Mouse (Mus musculus) spleen, postnatal 0 days (tissue): ENCODE results near the gene Hoxd4. TPM values are rescaled to one million over a fixed set of nuclear protein-coding genes. Genes with fewer than 3 reads are reported as not detected.

Source experiments
- microRNA counts: library from miRNA; unstranded; fragments of <30 nt; microRNA quantifications from one replicate; lab custom pipeline; 2015
- polyA plus RNA-seq: library from polyadenylated mRNA; unstranded; fragments of >200 nt; fragmentation: Nextera tagmentation; extraction: Ambion mirVana; gene quantifications from 2 replicates; pipeline ENCODE4 v1.2.1, GENCODE M21; 2015

Hoxd4 gene
- 0.08 and 0.28 TPM in 2 replicates for polyA plus RNA-seq

DNA sequence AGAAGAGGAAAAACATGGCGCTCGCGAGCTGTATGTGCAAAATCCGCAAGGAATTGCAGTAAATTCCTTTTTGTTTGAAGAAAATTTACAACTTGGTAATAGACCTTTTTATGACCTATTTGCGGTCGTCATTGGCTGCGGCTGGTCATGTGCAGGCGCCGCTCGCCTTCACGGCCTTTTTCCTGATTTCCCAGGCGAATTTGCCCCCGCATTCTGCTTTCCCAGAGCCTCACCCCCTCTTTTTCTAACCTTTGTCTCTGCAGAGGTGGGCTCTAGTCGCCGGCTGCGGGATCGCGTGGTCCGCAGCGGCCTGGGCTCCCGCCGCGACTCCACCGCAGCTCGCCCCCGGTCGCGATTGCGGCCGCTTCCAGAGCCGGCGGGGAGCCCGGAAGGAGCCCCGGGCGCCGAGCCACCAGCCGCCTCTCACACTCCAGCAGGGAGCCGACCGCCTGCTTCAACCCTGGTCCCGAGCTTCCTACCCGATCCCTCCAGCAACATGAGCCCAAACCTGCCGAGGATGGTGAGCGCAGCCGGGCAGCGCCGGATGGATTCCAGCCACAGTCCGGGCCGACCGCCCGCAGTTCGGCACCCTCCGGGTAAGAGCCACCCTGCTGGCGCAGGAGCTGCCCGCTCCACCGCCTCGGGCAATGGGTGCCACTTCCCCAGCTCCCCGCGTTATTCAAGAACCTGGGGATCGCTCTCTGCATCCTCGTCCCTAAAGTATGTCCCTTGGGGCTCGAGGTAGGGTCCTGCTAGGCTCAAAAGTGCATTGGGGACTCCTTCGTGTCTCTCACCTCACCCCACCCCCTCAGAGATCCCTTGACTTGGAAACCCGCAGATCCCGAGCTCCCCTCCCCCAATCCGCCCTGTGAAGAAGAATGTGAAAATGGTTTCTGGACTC lies at the start of gene Hoxd4, which contains the start of gene Hoxd3:
Gene Hoxd4, plus strand, starts transcription at position 209 of the 901 bp plus-strand sequence.
Gene Hoxd3, plus strand, starts transcription at position 207 of the 901 bp plus-strand sequence.

DNA sequence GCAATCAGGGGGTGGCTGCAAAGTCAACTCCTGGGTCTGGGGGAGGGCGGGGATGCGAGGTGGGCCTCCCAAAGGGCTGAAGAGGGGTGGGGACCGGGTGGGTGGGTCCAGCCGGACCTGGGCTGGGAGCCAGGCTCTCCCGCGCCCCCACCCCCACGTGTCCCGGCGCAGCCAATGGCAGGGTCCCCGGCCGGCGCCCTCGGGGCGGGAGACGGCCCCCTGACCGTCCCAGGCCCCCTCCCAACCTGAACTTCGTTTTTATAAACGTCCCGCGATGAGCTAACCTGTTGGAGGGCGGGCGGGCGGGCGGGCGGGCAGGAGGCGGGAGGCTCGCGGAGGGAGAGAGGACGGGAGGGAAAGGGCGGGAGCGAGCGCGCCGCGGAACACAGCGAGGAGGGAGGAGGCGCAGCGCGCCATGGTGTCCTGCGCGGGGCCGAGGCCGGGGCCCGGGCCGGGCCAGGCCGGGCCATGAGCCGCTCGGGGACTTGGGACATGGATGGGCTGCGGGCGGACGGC lies 43.8 kb upstream of the Hoxd4 start, which contains the start of gene Hoxd13:
Gene Hoxd13, plus strand, starts transcription at position 469 of the 516 bp plus-strand sequence.

DNA sequence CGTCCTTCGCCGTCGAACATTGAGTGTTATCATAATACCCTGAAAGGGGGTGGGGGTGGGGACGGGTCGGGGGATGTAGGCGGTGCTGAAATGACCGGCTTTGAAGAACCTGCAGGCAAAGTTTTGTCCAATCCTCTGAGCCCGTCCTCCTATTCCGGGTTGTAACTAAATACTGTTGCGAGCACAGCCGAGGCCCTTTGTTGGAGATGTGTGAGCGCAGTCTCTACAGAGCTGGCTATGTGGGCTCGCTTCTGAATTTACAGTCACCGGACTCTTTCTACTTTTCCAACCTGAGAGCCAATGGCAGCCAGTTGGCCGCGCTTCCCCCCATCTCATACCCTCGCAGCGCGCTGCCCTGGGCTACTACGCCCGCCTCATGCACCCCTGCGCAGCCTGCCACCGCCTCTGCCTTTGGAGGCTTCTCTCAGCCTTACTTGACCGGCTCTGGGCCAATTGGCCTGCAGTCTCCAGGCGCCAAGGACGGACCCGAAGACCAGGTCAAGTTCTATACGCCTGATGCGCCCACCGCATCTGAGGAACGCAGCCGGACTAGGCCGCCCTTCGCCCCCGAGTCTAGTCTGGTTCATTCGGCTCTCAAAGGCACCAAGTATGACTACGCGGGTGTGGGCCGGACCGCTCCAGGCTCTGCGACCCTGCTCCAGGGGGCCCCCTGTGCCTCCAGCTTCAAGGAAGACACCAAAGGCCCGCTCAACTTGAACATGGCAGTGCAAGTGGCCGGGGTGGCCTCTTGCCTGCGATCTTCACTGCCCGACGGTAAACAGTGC lies 36.7 kb upstream of the Hoxd4 start, which contains the start of gene Hoxd12:
Gene Hoxd12, plus strand, starts transcription at position 133 of the 785 bp plus-strand sequence.

DNA sequence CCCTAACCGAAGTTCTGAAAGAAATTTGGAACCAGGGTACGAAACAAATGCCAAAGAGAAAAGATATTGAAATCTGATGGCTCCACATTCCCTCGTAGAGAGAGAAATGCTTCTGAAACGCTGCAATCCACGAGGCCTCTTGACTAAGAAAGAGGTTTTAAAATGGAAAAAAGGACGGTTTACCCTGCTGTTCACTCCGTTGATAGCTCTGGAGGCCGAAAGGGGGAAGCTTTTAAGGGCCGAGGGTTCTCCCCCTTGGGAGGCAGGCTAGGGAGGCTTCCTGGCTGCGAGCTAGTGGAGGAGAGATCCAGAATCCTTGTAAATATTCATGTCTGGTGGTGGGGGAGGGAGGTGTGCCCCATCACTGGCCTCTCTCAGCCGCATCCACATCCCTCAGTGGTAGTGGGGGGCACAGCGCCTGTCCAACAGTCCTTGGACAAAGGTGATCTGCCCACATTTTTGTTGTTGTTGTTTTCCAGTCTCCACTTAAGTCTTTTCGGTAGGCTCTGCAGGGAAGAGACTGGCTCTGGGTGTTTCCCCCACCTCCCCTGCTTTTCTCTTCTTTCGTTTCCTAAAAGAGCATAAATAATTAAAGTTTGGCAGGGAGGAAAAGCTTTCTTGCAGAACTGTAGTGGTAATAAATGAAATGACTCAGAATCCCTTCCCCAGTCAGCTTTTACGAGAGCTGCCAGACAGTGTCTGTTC lies 32.7 kb upstream of the Hoxd4 start, which contains the start of gene Hoxd11:
Gene Hoxd11, plus strand, starts transcription at position 667 of the 705 bp plus-strand sequence.

DNA sequence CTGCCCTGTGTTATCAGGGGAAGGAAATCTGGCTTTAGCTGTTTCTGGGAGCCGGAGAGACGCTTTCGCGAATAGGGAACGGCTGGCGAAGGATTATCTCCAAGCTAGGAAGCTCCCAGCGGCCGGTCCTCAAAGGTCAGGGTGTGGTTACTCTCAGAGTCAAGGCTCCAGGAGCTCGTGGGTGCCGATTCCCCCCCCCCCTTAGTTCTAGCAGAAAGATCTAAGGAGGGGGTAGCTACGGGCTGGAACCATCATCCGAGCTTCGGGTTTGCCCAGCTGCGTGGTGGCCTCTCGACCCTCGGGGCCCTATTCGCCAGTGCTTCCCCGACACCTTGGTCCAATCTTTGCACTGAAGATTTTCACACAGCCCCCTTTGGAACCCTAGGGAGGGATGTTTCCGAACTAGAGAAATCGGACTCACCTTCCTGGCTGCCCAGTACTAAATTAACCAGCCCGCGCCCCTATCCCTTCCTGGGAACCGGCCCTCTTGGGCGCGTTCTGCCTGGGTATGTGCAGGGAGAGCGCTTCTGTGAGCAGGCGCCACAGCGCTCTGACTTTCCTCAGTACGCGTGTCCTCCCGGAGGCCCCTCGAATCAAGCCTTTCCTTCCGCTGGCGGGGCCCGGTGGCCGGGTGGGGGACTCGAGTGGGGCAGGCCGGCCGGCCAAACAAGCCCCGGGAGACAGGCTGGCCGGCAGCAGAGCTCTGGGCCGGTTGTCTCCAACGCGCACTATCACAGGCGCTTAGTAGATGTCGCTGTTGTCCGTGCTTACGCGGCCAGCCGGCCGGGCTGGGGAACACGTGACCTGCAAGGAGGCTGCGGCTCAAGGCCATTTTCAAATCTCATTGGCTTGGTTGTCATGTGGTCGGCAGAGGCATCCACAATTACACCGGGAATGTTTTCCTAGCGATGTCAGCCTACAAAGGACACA lies 20.4 kb upstream of the Hoxd4 start, which contains the start of gene Hoxd10:
Gene Hoxd10, plus strand, starts transcription at position 903 of the 930 bp plus-strand sequence.

DNA sequence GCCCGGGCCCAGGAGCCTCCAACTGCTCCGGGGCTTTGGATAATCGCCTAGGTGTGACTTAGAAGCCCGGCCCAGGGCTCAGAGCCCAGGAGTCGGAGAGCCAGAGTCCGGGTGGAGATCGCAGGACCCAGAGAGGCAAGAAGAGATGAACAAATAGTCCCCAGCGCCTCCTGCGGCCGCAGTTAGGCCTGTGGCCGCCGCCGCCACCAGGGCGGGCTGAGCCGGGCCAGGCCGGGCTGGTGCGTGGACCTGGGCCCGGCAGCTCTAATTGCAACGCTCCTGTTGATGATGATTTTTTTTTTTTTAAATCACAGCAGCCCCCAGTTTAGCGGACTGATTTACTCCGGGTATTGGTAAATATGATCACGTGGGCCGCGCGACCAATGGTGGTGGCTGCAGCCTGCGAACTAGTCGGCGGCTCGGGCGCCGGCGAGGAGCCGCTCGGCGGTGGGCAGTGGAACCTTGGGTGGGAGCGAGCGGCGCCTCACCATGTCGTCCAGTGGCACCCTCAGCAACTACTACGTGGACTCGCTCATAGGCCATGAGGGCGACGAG lies 14.1 kb upstream of the Hoxd4 start, which contains the start of gene Hoxd9:
Gene Hoxd9, plus strand, starts transcription at position 161 of the 555 bp plus-strand sequence.

DNA sequence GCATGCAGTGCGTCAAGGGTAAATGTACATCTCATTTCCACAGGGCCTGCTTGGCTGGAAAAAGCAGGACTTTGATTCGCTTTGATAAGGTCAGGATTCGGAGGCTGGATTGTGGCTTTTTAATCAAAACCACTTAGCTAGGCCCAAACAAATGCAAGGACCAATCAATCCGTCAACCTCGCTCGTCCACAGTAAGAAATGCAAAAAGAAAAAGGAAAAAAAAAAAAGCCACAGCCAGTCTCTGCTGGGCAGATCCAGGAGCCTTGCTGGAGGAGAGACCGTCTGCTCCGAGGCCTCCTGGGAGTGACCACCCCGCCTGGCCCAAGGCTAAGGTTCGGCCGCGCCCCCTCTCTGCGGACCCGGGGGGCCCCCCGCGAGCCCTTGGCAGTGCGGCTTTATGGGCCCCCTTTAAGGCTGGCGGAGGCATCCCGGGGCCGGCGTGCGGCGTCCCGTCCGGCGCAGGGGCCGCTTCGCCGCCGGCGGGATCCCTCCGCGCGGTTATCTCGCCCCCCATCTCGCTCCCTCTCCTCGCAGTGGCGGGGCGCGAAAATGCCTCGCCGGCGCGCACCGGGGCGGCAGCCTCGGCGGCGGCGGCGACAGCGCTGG lies 7.2 kb upstream of the Hoxd4 start, which contains the start of gene Hoxd8:
Gene Hoxd8, plus strand, starts transcription at position 223 of the 606 bp plus-strand sequence.

DNA sequence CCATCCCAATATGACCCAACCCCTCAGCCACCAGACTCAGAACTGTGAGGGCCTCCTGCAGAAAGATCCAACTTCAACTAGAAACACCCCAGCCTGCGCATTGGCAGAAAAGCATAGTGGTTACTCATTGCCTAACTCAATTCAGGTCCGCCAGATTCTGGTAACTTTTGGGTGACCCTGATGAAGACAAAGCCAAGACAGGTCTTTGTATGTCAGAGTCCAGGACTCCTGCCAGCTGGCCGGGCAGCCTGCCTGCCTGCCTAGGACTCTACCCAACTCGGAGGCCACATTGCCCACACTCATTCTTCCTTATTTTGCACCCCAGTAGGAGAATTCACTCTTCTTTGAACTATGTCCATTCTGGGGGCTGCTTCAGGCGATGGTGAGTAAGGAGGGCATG lies 14.8 kb downstream of the Hoxd4 start, which contains the start of gene Gm28230:
Gene Gm28230, plus strand, starts transcription at position 178 of the 400 bp plus-strand sequence.

DNA sequence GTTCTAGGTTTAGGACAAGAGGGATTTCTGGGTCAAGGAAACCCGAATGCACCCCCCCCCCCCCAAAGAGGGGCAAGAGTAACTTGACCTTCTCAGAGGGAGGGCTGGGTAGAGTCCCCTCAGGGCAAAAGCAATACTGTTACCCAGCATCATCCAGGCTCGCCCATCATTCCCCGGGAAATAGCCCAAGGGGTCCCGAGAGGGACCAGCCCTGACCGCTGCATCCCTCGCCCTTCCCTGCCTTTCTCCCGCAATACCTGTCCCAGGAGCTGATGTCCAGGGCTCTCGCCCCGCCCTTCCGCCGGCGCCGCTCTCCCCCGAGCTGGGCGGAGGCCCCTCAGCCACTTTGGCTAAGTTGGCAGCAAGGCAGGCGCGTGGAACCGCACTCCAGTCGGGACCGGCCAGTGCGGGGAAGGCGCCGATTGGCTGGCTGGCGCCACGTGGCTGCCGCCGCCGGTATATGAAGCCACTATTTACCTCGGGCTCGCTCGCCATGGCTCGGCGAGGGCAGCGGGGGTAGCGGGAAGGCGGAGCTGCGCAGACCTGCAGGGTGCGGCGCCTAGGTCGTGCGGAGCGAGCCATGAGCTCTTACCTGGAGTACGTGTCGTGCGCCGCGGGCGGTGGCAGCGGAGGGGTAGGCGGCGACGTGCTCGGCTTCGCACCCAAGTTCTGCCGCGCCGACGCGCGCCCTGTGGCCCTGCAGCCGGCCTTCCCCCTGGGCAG lies 51.0 kb downstream of the Hoxd4 start, which contains the start of gene Hoxd1:
Gene Hoxd1, plus strand, starts transcription at position 459 of the 723 bp plus-strand sequence.

MicroRNA genes within 50 kb of the gene (microRNA counts, 519-probe panel; counts per million panel counts)
- 4,795 counts per million, percentile 30 among the panel's probes with 10 or more counts for microRNA mmu-miR-10b (lab: Ali Mortazavi, UCI)

Other genes starting within 250 kb of the Hoxd4 start
- 24.8 and 27.6 TPM in 2 replicates for gene Lnpk, start 132.5 kb upstream of the Hoxd4 start, polyA plus RNA-seq
- not detected in 2 replicates for gene Evx2, start 52.4 kb upstream of the Hoxd4 start, polyA plus RNA-seq
- not detected in 2 replicates for gene Hoxd13, start 43.6 kb upstream of the Hoxd4 start, polyA plus RNA-seq
- gene Hoxd12, start 36.9 kb upstream of the Hoxd4 start, polyA plus RNA-seq = not detected in 2 replicates
- not detected in 2 replicates for gene Hoxd11, start 32.4 kb upstream of the Hoxd4 start, polyA plus RNA-seq
- gene Hoxd10, start 20.0 kb upstream of the Hoxd4 start, polyA plus RNA-seq = 0.11 TPM in 1 of 2 replicates, not detected in the other
- 0.41 and 0.46 TPM in 2 replicates for gene Hoxd9, start 14.2 kb upstream of the Hoxd4 start, polyA plus RNA-seq
- 1.1 TPM in 2 replicates for gene Hoxd8, start 7.3 kb upstream of the Hoxd4 start, polyA plus RNA-seq
- gene Hoxd3, start within 50 bp of the Hoxd4 start, polyA plus RNA-seq = 0.06 TPM in 2 replicates
- gene Gm28230, start 14.8 kb downstream of the Hoxd4 start, polyA plus RNA-seq = not detected in 2 replicates
- not detected in 2 replicates for gene Hoxd1, start 51.1 kb downstream of the Hoxd4 start, polyA plus RNA-seq
- gene Mtx2, start 113.9 kb downstream of the Hoxd4 start, polyA plus RNA-seq = 73.2 and 73.5 TPM in 2 replicates